Mouse (Mus musculus): Measurements from ENCODE around the gene Cdk14. TPM values are rescaled to one million over a fixed set of nuclear protein-coding genes. Genes with fewer than 3 reads are reported as not detected.
"Not testable (repeated sequence)": the region's sequence is repeated elsewhere in the genome, so short reads cannot be mapped to it uniquely, and the experiment has no call there.

The Cdk14 gene
- total RNA-seq, 2 experiments from 2014 or later: 9.7 to 10.1 TPM

DNA sequence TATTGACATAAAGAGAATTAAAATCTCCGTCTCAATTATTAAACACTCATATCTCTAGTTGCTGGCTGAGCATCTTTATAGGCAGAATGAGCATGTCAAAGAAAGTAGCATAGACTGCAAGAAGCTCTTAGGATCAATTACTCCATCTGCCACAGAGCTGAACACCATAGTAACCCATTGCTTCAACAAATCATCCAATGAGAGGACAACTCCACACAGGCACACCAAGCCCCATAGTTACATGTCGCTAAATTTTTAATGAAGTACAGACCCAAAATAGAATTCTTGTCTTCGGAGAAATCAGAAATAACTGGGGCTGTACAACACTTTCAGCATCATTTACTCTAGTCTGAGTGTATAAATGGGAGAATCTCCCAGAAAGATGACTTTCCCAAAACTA is 180.0 kb downstream of the Cdk14 start:
- no peak for DNase-seq
- intact Hi-C loops (cut with DNase I; ENCODE audit: low total_unique reads): no loop called here

DNA sequence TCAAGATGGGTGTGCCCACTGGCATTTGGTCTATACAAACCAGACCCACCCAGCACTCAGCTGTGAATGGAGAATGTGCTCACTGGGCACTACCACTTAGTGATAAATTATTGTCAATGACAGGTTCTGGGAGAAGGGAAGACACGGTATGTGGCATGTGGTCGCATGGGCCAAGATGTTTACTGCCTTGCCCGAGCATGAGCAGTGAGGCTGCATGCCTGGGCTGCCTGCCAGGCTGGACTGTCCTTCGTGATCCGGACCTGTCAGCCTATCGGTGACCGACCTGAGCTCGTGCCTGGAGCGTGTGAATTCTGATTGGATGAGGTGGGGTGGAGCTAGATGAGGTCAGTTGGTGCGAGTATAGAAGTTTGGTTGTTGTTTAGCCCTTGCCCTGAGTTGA is 185.2 kb downstream of the Cdk14 start:
- intact Hi-C loops (cut with DNase I; ENCODE audit: low total_unique reads): not testable (repeated sequence)
- DNase-seq: peak; percentile 61

DNA sequence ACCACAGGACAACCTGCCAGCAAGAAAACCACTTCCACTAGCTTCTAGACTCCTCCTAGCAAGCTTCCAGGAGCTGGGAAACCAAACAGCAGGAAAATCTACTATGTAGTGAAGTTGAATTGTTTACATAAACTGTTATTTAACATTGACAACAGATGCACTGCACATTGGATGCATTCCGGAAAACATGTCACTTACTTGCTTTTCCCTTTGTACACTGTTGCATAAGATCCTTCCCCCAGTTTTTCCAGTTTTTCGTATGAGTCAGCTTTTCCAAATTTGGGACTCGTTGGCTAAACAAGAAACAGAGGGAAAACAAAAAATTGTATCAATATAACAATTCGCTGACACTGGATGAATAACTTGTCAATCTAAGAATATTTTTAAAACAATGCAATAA is 193.1 kb downstream of the Cdk14 start:
- no peak for DNase-seq
- intact Hi-C loops (cut with DNase I; ENCODE audit: low total_unique reads): no loop called here

DNA sequence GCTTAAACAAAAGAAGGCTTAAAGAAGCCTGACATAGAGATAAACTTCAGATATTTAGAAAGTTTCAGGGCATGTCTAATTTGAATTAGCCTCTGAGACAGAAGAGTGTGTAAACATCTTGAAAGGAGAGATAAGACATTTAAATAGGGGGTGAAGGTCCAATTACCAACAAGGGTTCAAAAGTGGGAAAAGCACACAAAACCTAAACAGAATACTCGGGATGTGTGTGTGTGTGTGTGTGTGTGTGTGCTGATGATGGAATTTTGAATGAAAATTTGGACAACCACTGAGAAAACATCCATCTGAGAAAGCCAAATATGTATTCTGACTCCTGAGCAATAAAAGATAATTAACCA is 208.4 kb downstream of the Cdk14 start:
- DNase-seq: no peak
- intact Hi-C loops (cut with DNase I; ENCODE audit: low total_unique reads): no loop called here

DNA sequence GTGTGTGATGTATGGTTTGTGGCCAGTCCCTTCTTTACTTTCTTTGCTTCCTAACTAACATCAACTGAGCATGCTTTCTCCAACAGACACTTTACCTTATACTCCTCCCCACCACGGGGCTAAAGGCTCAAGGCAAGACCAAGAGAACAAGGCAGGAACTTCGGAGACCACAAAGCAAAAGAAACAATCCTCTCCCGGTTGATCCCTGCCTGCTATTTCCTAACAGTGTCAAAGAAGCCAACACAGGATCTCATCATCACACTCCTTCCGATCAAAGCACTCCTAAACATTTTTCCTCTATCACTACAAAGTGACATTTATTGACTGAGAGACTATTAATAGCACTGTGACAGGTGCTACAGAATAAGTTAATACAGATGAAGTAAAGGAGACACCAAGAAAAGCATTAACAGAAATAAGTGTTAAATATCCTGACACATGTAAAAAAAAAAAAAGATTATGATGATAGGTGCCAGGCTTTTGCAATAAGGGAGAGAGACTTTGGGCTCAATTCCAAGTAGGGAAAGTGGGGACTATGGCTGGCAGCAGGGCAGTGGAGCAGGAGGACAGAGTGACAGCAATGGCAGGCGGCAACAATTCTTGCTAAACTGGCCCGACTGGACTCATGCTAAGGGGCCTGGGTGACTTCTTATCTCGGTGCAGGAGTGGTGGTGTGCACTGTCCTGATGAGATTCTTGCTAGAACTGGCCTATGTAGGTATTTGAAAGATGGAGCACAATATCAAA is 208.9 kb downstream of the Cdk14 start:
- DNase-seq: no peak
- intact Hi-C loops (cut with DNase I; ENCODE audit: low total_unique reads): no loop called here

DNA sequence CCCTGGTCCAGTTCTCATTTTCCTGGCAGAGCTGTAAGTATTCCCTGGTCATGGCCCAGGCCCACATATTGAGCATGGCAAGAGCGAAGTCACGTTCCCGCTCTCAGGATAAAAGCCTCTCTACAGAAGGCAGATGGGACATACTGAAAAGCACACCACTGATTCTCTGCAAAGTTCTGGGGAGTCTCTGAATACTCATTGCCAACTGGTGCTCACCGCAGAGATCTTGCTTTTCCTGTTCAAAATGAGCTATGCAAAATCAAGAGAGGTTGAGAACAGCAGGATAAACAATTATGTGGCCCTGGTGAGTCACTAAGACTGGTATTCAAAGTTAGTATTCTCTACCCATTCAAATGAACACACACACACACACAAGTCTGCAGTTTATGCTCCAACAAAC is 212.1 kb downstream of the Cdk14 start:
- no peak for DNase-seq
- intact Hi-C loops (cut with DNase I; ENCODE audit: low total_unique reads): no loop called here

DNA sequence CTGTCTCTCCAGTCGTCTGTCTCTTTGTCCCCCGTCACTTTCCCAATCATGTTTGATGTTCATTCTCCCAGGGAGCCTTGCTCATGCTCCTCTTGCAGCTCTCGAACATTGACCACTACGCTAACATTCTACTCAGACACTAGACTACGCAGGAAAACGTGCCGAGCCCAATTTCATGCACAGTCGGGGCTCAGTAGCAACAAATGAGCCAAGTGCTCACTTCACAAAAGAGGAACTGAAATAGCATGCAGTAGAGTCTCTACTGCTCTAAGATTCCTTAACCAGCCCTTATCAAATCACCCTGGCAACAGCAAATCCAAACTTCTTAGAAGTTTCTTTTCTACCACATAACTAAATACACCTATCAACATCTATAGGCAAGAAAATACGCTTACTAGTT is 214.1 kb downstream of the Cdk14 start:
- no peak for DNase-seq
- intact Hi-C loops (cut with DNase I; ENCODE audit: low total_unique reads): no loop called here

DNA sequence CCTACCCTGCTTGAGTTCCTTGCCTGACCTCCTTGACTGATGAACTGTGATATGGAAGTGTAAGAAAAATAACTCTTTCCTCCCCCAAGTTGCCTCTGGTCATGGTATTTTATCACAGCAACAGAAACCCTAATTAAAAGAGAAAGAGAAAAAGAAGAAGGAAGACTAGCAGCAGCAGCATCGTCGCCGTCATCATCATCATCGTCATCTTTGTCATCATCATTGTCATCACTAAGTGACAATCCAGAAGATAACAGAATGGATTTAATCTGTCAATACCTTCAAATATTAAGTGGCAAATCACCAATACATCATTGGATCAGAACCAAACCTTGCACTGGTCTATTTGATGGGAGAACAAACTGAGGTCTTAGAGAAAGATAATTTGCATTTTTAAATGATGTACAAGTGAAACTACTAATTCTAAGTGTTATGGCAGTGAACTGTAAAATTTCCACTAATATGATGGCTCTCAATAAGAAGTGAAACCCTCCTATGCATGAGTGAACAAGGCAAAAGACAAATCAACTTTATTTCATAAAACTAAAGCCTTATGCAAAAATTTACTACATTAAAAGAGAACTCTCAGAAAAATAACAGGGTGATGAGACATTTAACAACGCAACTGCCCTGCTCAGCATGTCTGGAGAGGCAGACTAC is 225.4 kb downstream of the Cdk14 start:
- intact Hi-C loops (cut with DNase I; ENCODE audit: low total_unique reads): no loop called here
- no peak for DNase-seq

DNA sequence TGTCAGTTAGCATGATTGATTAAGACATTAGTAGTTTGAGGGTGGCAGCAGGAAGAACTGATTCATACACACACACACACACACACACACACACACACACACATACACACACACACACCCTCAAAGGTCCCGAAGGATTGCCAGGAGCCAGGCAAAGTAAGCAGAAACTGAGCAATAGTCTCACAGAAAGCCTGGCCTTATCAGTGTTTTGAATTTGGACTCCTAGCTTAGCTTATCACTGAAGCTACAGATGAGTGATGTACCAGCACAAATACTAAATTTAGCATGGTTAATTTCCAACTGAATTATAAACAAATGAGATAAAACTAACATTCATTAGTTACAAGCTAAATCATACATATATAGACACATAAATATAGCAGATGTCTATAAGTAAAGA is 230.5 kb downstream of the Cdk14 start:
- intact Hi-C loops (cut with DNase I; ENCODE audit: low total_unique reads): no loop called here
- no peak for DNase-seq

DNA sequence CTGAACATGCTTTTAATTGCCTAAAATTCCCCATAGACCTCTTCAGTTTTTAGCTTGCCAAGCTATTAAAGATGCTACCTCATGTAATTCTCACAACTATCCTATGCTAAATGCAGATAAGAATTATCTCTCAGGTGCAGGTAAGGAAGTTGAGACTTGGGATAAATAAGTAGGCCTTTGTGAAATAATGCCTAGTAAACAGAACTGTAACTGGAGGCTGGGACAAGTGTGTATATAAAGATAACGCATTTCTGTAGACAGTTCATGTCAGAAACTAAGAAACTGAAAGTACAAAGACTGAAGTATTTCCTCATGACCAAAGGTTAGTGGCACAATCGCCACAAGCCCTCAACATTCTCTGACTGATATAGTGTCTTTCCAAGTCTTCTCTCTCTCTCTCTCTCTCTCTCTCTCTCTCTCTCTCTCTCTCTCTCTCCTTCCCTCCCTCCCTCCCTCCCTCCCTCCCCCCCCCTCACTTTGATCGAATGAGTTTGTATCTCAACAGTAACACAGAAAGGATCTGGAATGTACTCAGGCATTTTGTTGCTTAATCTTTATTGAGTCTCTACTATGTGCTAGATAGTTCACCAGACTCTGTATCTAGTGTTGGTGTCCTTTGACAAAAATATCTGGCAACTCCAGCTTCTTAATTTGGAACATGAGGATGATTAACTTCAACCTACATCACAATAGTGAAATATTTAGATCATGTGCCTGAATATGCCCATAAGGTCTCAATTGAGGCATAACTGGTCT is 233.9 kb downstream of the Cdk14 start:
- no peak for DNase-seq
- intact Hi-C loops (cut with DNase I; ENCODE audit: low total_unique reads): no loop called here

DNA sequence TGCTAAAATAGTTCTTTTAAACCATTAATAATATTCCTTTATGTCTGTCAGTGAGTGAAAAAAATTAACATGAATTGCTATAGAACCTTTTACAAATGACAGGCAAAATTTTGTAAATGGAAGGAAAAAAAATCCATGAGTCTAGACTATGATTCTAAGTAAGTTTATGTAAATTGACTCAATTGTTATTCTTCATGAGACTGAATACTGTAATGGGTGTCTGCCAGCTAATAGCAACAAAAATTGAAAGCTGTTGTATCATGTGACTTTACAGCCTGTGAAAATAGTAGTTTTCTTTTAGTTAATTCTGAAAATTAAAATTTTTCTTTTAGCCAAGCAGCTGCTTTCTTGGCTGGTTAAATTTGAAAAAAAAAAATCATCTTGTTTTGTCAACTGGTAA is 234.6 kb downstream of the Cdk14 start:
- no peak for DNase-seq
- intact Hi-C loops (cut with DNase I; ENCODE audit: low total_unique reads): no loop called here

DNA sequence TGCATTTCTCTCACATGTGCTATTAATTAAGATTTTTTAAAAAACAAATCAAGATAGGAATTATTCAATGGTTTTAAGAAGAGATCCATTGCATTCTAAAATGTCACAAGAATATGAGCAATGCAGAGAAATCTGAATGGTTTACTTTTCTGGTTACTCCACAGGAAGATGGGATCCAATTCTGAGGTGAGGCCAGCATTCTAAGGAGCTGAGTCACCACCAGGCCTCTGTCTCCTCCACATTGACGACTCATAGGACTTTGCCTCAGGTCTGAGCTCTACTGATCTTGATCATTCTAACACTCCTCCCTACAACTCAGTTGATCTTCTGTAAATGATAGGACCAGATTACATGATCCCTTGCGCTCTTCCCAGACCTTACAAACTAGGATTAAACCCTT is 239.4 kb downstream of the Cdk14 start:
- intact Hi-C loops (cut with DNase I; ENCODE audit: low total_unique reads): no loop called here
- no peak for DNase-seq

DNA sequence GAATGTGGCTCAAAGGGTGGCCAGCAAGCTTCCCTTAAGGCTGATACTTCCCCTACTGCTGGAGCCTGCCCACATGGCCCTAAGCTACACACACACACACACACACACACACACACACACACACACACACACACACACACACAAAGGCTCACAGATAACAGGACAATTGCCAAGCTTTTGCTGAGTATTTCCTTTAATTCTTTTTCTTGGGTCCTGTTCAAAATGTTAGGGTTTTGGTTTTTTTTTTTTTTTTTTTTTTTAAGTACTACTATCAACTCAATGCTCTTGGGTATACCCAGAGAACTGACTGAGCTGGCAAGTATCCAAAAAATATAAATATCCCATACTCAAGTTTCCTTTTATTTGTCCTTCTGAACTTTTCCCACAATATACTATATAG is 239.8 kb downstream of the Cdk14 start:
- DNase-seq: peak; percentile 6
- intact Hi-C loops (cut with DNase I; ENCODE audit: low total_unique reads): no loop called here

DNA sequence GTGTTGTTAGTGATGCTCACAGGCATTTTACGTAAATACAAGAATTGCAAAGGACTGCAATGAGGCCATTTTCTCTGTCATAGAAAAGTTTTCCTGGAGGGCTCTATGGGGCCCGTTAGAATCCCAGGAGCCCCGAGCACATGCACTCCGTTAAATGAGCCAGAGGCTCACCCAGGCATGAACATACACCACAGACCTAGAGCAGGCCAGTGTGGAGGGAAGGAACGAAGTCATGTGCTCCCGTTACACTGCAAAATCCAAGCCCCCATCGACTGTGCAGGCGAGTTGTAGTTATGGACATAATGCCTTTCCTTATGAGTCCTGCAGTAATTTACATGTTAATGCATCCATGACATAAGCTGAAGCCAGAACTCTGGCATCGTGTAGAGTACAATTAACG is 244.1 kb downstream of the Cdk14 start:
- intact Hi-C loops (cut with DNase I; ENCODE audit: low total_unique reads): no loop called here

DNA sequence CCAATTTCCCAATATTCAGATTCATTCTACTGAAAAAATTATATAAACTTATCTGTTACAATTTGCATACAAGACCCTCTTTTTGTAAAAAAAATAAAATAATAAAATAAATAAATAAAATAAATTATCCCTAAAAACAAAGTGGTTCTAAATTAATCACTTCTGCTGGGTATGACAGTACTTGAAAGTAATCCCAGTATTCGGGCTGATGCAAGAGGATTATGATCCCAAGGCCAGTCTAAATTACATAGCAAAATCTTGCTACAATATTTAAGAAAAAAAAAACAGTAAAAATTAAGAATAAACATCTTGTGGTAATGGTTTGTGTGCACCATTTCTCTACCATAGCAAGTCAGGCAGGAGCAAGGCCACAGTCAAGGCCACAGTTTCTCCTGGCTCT is 244.5 kb downstream of the Cdk14 start:
- intact Hi-C loops (cut with DNase I; ENCODE audit: low total_unique reads): no loop called here
- no peak for DNase-seq

More for the DNA sequence above, 244.1 kb downstream of the Cdk14 start:
- no peak for DNase-seq

DNA sequence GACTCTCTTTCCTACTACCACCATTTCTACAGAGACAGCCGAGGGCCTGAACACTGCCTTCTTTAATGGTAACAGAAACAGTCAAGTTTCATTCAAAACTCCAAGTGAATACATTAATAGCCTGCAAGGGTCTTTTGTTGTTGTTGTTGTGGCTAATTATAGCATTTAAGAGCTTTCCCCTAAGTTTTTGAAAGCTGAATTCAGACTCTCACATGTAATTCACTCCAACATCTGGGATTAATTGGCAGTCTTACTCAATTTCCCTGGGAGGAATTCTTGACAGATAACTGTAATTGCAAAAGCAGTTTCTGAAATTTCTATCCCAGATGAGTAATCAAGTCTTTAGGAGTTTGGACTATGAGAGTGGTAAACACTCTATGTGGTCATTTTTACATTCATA is 245.0 kb downstream of the Cdk14 start:
- intact Hi-C loops (cut with DNase I; ENCODE audit: low total_unique reads): no loop called here
- DNase-seq: no peak

DNA sequence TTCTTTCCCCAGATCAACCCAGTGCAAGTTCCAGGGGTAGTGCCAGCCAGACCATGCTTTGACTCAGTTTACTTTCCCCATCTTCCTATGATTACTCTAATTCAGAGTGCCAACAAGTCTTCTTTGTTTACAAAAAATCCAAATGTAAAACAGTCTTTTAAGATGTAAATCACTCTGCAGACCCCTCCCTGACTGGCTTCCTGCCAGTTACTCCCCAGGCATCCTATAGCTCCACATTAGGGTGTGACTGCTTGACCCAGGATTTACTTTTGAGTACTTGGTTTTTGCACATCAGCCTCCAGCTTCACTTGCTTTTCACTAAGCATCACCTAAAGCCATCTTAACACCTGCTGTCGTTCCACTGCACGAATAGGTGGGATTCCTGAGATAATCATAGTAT is 254.0 kb downstream of the Cdk14 start:
- DNase-seq: no peak
- intact Hi-C loops (cut with DNase I; ENCODE audit: low total_unique reads): no loop called here

DNA sequence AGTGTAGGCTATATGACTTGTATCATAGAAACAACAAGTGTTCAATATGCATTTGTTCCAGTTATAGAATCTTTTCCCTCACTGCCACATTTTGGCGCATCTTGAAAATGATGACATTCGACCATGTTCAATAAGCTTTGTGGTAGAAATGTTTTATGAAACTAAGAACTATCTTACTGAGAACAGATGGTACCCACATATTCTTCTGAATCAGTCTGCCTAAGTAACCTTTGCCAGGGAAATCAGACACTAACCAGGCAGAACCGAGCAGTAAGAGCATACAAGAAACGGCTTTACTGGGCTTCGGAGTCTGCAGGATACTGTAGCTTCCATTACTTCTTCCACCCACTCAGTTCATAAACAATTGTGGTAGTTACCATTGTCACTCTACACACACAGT is 255.8 kb downstream of the Cdk14 start:
- intact Hi-C loops (cut with DNase I; ENCODE audit: low total_unique reads): no loop called here
- DNase-seq: no peak

DNA sequence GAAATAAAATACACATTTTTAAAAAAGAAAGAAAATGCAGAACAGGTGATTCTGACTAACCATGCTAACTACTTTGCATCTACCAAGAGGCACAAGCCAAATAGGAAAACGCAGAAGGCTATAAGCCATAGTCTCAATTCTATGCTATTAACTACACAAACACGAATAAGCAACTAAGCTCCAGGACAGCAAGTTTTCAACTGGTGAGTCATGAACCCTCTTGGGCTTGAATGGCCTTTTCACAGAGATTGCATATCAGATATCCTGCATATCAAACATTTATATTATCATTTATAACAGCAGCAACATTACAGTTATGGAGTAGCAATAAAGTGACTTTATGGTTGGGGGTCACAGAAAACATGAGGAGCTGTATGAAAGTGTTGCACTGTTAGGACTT is 256.3 kb downstream of the Cdk14 start:
- no peak for DNase-seq
- intact Hi-C loops (cut with DNase I; ENCODE audit: low total_unique reads): no loop called here

DNA sequence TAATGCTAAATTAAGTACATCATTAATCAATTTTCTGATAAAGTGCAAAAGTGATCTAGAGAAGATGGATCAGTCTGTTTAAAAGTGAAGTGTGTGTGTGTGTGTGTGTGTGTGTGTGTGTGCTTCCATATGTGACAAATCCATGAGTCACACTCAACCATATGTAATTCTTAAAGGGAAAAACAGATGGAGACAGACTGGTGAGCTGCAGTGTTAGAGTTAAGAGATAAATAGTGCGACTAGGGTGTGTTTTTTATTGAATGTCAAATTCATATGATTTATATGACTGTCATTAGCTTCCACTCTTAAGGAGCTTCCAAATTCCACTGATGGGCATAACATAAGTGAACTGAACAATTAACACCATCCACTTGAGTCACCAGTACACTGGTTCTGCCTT is 260.6 kb downstream of the Cdk14 start:
- no peak for DNase-seq
- intact Hi-C loops (cut with DNase I; ENCODE audit: low total_unique reads): no loop called here

DNA sequence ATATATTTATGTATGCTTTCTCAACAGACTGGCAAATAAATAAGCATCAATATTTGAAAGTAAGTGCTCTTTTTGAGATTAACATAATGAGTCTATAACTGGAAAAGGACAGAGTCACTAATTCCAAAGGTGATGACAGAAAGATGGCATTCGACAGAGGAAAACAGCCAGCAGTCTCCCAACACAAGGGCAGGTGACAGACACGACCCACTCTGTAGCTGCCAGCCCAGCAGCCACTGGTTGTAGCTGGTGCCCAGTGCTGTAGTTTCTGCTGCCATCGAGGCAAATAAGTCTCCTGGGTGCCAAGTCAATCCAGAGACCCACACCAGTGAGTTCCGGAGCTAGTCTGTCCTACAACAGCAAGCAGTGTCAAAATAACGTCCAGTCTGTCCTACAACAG is 280.3 kb downstream of the Cdk14 start:
- intact Hi-C loops (cut with DNase I; ENCODE audit: low total_unique reads): no loop called here
- DNase-seq: no peak

Measured in gastrocnemius, postnatal 14 days (tissue).